ENCODE assay signal across 23 mouse cellular contexts in the genomic region with DNA sequence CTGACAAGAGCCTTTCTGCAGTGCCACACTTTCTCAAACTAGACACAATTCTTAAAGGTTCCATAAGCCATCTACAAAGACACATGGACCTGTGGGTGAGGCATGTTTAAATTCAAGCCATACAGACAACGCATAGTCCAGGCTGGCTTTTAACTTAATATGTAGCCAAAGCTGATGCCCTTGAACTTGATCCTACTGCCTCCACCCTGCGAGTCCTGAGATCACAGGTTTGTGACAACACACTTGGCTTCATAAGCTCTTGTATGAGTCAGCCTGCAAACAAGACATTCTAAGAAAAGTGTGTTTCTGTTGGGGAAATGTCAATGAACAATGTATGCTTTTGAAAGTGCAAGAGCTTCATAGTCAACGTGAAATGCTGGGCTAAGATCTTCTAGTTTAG. TPM values are rescaled to one million over a fixed set of nuclear protein-coding genes. Genes with fewer than 3 reads are reported as not detected.
DNase-seq lines count a peak whose midpoint lies in the region; ATAC-seq and TF ChIP-seq lines count a peak whose summit lies in the region.
"Had no signal": no experiment of that assay in that cellular context is flagged by ENCODE, and none has a peak within 500 bp of the region (broad histone marks: within the 10 kb centered on the region; RNA-seq: fewer than 3 reads in every experiment).

No protein-coding gene starts in this region.

- H3K9me3 ChIP-seq in stomach, postnatal 0 days (ENCODE audit: control insufficient read depth, low read length), result no peaks in the 10 kb centered on the region
- H3K9me3 ChIP-seq in hindbrain, embryonic 13.5 days, result no peaks in the 10 kb centered on the region
- H3K9me3 ChIP-seq: embryonic facial prominence, embryonic 10.5 days; embryonic facial prominence, embryonic 12.5 days; forebrain, embryonic 10.5 days; forebrain, embryonic 12.5 days had no signal

- no peak for TF ChIP-seq CTCF in stomach, postnatal 0 days (IDR thresholded peaks at IDR 0.05; ENCODE audit: low read depth)

- H3K36me3 ChIP-seq in stomach, postnatal 0 days (ENCODE audit: control insufficient read depth, insufficient read depth, low read length), result no peaks in the 10 kb centered on the region
- H3K36me3 ChIP-seq in hindbrain, embryonic 13.5 days, result no peaks in the 10 kb centered on the region
- H3K36me3 ChIP-seq: embryonic facial prominence, embryonic 10.5 days; embryonic facial prominence, embryonic 12.5 days; forebrain, embryonic 10.5 days; forebrain, embryonic 12.5 days; G1E had no signal

- no peak overlapping the region for H3K9ac ChIP-seq in stomach, postnatal 0 days (ENCODE audit: low read length)
- H3K9ac ChIP-seq in hindbrain, embryonic 13.5 days, result no peak overlapping the region
- H3K9ac ChIP-seq: embryonic facial prominence, embryonic 12.5 days; forebrain, embryonic 12.5 days had no signal

- WGBS in stomach, postnatal 0 days, result 48% methylated on average over 3 of the region's 3 CpGs
- WGBS in hindbrain, embryonic 13.5 days, result 92% methylated on average over 3 of the region's 3 CpGs

- peak; percentile 28 for DNase-seq in adrenal gland, adult 2 months
- no peak for DNase-seq in adrenal gland, adult 18-20 months (ENCODE audit: low spot score in 2 of 2)
- DNase-seq in 3T3-L1 (ENCODE audit: low read depth, low spot score), result peak; percentile 19
- DNase-seq in NIH3T3 (ENCODE audit: low read depth), result peak; percentile 22
- DNase-seq in stomach, postnatal 0 days (ENCODE audit: low spot score), result peak; percentile 28
- DNase-seq in heart, adult 11 months, result no peak
- DNase-seq: adrenal gland, postnatal 10 days; B cell, adult 2 months; cerebellum, adult 11 months; cerebellum, adult 18-20 months; cerebellum, adult 9-10 months; cerebellum, postnatal 10 days; cerebellum, postnatal 25 days had no signal

- no peaks in the 10 kb centered on the region for H3K27me3 ChIP-seq in stomach, postnatal 0 days (ENCODE audit: control insufficient read depth, insufficient read depth, low read length)
- H3K27me3 ChIP-seq in hindbrain, embryonic 13.5 days, result peaks cover 5% of the 10 kb centered on the region; the same call in 1 of the 2 replicates
- H3K27me3 ChIP-seq: embryonic facial prominence, embryonic 12.5 days; forebrain, embryonic 12.5 days had no signal

- TF ChIP-seq EP300 in stomach, postnatal 0 days (optimal IDR thresholded peaks at IDR 0.05), result no peak

- peak; percentile 77 for ATAC-seq in stomach, postnatal 0 days (ENCODE audit: low FRiP score, low TSS enrichment)
- ATAC-seq in hindbrain, embryonic 13.5 days (ENCODE audit: low FRiP score), result no peak
- ATAC-seq: CD4-positive, CD25-positive, alpha-beta regulatory T cell, adult 4 months; forebrain, embryonic 14.5 days; forebrain, embryonic 16.5 days had no signal

- H3K4me3 ChIP-seq in stomach, postnatal 0 days (ENCODE audit: low read depth, low read length), result no peak overlapping the region
- H3K4me3 ChIP-seq in hindbrain, embryonic 13.5 days, result no peak overlapping the region
- H3K4me3 ChIP-seq: embryonic facial prominence, embryonic 10.5 days; embryonic facial prominence, embryonic 12.5 days; forebrain, embryonic 10.5 days; forebrain, embryonic 12.5 days had no signal

- H3K4me1 ChIP-seq in stomach, postnatal 0 days (replicated peaks; ENCODE audit: control insufficient read depth, insufficient read depth), result no peaks in the 10 kb centered on the region
- peaks cover 19% of the 10 kb centered on the region for H3K4me1 ChIP-seq in hindbrain, embryonic 13.5 days (replicated peaks)

- no peak overlapping the region for H3K4me2 ChIP-seq in stomach, postnatal 0 days (replicated peaks; ENCODE audit: low read depth)
- H3K4me2 ChIP-seq in hindbrain, embryonic 13.5 days, result no peak overlapping the region
- H3K4me2 ChIP-seq: embryonic facial prominence, embryonic 12.5 days; forebrain, embryonic 12.5 days had no signal

- 0 out of 2 replicates have a peak overlapping the region, but pooled peaks have one; percentile 24 for H3K27ac ChIP-seq in stomach, postnatal 0 days (replicated peaks)
- no peak overlapping the region for H3K27ac ChIP-seq in hindbrain, embryonic 13.5 days
- H3K27ac ChIP-seq: embryonic facial prominence, embryonic 10.5 days; embryonic facial prominence, embryonic 12.5 days; forebrain, embryonic 10.5 days had no signal

RNA-seq across cellular contexts. Expression of gene Gm45623, which starts 39.2 kb away (rescaled TPM):
- total RNA-seq in adrenal gland, adult 2 months (2021), result not detected
- not detected in 2 replicates for polyA plus RNA-seq in adrenal gland, adult 2 months (2012; rRNA removed)
- not detected for total RNA-seq in adrenal gland, adult 18-20 months (2021)
- 0.97 and 1.5 TPM in 2 replicates for polyA plus RNA-seq in stomach, postnatal 0 days (2015; fragmentation: Nextera tagmentation; extraction: Ambion mirVana)
- polyA plus RNA-seq in hindbrain, embryonic 13.5 days (2015; fragmentation: Nextera tagmentation; extraction: Ambion mirVana), result 1.5 and 1.7 TPM in 2 replicates
- total RNA-seq: CH12.LX had no signal
- polyA plus RNA-seq: CD4-positive, CD25-positive, alpha-beta regulatory T cell, adult 4 months; forebrain, embryonic 10.5 days; G1E had no signal

Comparison
In these comparisons a context has a peak if more than half of its experiments do, and no peak if none do; other contexts are left out.
1. DNase-seq: peak in adrenal gland, adult 2 months (single experiment), 3T3-L1 (single experiment), NIH3T3 (single experiment) and stomach, postnatal 0 days (single experiment); none in adrenal gland, adult 18-20 months (0 of 2) and heart, adult 11 months (single experiment).